Mouse (Mus musculus) hindbrain, embryonic 14.5 days (tissue): ENCODE measurements around the gene Slc13a4. TPM values are rescaled to one million over a fixed set of nuclear protein-coding genes. Genes with fewer than 3 reads are reported as not detected.

Source experiments
- ATAC-seq: fragments of 200-750 bp; cut with Nextera tagmentation; 2 replicates; pipeline ENCODE4 v1.8.0; 2017; ENCODE audit warnings: moderate number of reproducible peaks, mild to moderate bottlenecking, moderate TSS enrichment, moderate library complexity; ENCODE audit not compliant: low FRiP score
- DNase-seq: peaks from one replicate; pipeline ENCODE4 v3.0.0-alpha.2; 2015; ENCODE audit warnings: low spot score
- H3K27ac ChIP-seq: fragments of 300-500 bp; sonication (generic); 2 replicates; pipeline ENCODE4 v1.5.1; 2014; ENCODE audit warnings: mild to moderate bottlenecking, moderate library complexity
- H3K27me3 ChIP-seq: fragments of 300-500 bp; sonication (generic); 2 replicates; pipeline ENCODE4 v1.6.1; 2014; ENCODE audit warnings: mild to moderate bottlenecking, low read length, mixed read lengths; ENCODE audit not compliant: control insufficient read depth, insufficient read depth
- H3K36me3 ChIP-seq: fragments of 300-500 bp; sonication (generic); replicated peaks from 2 replicates; pipeline ENCODE4 v1.6.1; 2014; ENCODE audit not compliant: control insufficient read depth, insufficient read depth
- H3K4me1 ChIP-seq: fragments of 300-500 bp; sonication (generic); replicated peaks from 2 replicates; pipeline ENCODE4 v1.6.1; 2014; ENCODE audit warnings: antibody characterized with exemption, low read length, mixed read lengths; ENCODE audit not compliant: control insufficient read depth, insufficient read depth
- H3K4me2 ChIP-seq: fragments of 300-500 bp; sonication (generic); replicated peaks from 2 replicates; pipeline ENCODE4 v1.6.1; 2014; ENCODE audit warnings: mild to moderate bottlenecking, moderate library complexity
- H3K4me3 ChIP-seq: fragments of 300-500 bp; sonication (generic); replicated peaks from 2 replicates; pipeline ENCODE4 v1.5.1; 2014; ENCODE audit warnings: mild to moderate bottlenecking, low read length
- H3K9ac ChIP-seq: fragments of 300-500 bp; sonication (generic); 2 replicates; pipeline ENCODE4 v1.6.1; 2014
- H3K9me3 ChIP-seq: fragments of 300-500 bp; sonication (generic); 2 replicates; pipeline ENCODE4 v1.6.1; 2016; ENCODE audit warnings: low read length; ENCODE audit not compliant: control insufficient read depth
- WGBS: fragments of 180-500 bp; shearing (Covaris S2); extraction: QIAGEN DNeasy Blood & Tissue Kit; methylation state at CpG from one replicate; pipeline ENCODE4 v1.1.7; 2014; 5-methylcytosine and 5-hydroxymethylcytosine counted together
- polyA plus RNA-seq: library from polyadenylated mRNA; unstranded; fragments of >200 nt; fragmentation: Nextera tagmentation; extraction: Ambion mirVana; gene quantifications from 2 replicates; pipeline ENCODE4 v1.2.1, GENCODE M21; 2014

Gene Slc13a4
- polyA plus RNA-seq, 1 experiment from 2014 or later = 7.5 TPM

GRCm38 (mm10) chr6:35269643-35270042, 38.3 kb downstream of the Slc13a4 start:
- DNase-seq (no peak), ATAC-seq (no peak)
- no peaks in the 10 kb centered on the region for H3K36me3 ChIP-seq
- no peak overlapping the region for H3K4me2 ChIP-seq
- no peak overlapping the region for H3K27ac ChIP-seq
- H3K4me3 ChIP-seq = no peak overlapping the region
- H3K9me3 ChIP-seq = no peaks in the 10 kb centered on the region
- H3K9ac ChIP-seq = no peak overlapping the region
- no peaks in the 10 kb centered on the region for H3K4me1 ChIP-seq
- 81% methylated on average over 13 of the region's 13 CpGs for WGBS
- no peaks in the 10 kb centered on the region for H3K27me3 ChIP-seq

GRCm38 (mm10) chr6:35268711-35269110, 39.2 kb downstream of the Slc13a4 start:
- H3K4me3 ChIP-seq = no peak overlapping the region
- H3K36me3 ChIP-seq = no peaks in the 10 kb centered on the region
- no peak for DNase-seq
- no peak for ATAC-seq
- H3K9ac ChIP-seq = no peak overlapping the region
- no peak overlapping the region for H3K27ac ChIP-seq
- no peaks in the 10 kb centered on the region for H3K9me3 ChIP-seq
- no peaks in the 10 kb centered on the region for H3K4me1 ChIP-seq
- H3K27me3 ChIP-seq = no peaks in the 10 kb centered on the region
- no peak overlapping the region for H3K4me2 ChIP-seq
- 95% methylated on average over 13 of the region's 13 CpGs for WGBS

DNA sequence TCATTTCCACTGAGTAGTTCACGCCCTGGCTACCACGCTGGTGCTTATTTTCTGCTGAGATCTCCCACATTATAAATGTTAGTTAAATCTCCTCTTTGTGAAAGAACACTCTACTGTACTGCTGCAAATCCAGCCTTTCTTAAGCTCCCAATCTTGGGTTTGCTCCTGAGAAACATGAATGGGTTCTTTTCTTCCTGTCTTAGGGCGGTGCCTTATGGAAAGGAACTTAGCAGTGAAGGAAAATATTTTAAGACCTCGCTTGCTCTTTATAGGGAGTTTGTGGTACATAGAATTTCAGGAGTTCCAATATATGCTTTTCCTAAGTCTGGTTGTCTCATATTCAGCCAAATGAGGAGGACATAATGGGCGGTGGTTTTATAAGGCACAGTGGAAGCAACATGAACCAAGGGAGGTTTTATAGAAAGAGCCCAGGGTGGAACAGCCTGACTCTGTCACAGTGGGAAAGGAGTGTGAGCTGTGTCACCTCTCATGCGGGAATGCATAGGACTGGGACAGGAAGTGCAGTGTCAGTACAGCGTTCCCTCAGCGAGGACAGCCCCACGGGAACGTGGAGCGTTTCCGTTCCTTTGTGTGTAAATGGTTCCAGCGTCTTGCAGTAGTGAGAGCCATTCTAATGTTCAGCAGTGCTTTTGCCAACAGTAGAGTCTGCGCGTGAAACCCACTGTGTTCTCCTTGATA, 42.2 kb downstream of the Slc13a4 start:
- Histone ChIP-seq H3K9me3 (no peaks in the 10 kb centered on the region), H3K9ac (no peak overlapping the region), H3K27ac (no peak overlapping the region), H3K4me1 (no peaks in the 10 kb centered on the region), H3K36me3 (peaks cover 19% of the 10 kb centered on the region), H3K4me2 (no peak overlapping the region), H3K27me3 (no peaks in the 10 kb centered on the region), H3K4me3 (no peak overlapping the region)
- no peak for DNase-seq
- ATAC-seq = no peak
- 83% methylated on average over 15 of the region's 15 CpGs for WGBS

- DNase-seq (no peak), ATAC-seq (no peak)
- Histone ChIP-seq H3K9ac (no peak overlapping the region), H3K4me1 (peaks cover 4% of the 10 kb centered on the region; the same call in 1 of the 2 replicates), H3K27ac (no peak overlapping the region), H3K4me3 (no peak overlapping the region), H3K4me2 (no peak overlapping the region), H3K36me3 (peaks cover 19% of the 10 kb centered on the region), H3K9me3 (no peaks in the 10 kb centered on the region), H3K27me3 (no peaks in the 10 kb centered on the region)
- 86% methylated on average over 7 of the region's 7 CpGs for WGBS
Observed at GRCm38 (mm10) chr6:35260531-35260930, 47.4 kb downstream of the Slc13a4 start.

DNA sequence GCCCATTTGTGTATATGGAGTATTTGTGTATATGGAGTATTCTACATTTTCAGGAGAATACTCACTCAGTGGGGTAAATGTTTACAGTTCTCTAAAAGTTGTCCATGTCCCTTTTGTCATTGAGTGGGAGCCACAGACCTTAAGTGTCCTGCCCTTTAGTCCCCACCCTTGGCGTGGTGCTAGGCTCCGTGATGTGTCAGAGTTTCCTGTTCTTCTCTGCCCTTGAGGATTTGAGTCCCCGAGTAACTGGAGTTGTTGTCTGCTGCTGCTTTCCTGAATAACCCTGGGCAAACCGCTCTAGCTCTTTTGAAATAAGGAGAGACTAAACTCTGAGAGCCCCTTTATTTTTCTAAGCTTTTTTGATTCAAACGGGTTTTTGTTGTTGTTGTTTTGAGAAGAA, 48.4 kb downstream of the Slc13a4 start:
- 75% methylated on average over 5 of the region's 5 CpGs for WGBS
- Histone ChIP-seq H3K9ac (no peak overlapping the region), H3K4me2 (no peak overlapping the region), H3K27me3 (no peaks in the 10 kb centered on the region), H3K36me3 (peaks cover 19% of the 10 kb centered on the region), H3K4me1 (peaks cover 6% of the 10 kb centered on the region), H3K27ac (no peak overlapping the region), H3K9me3 (no peaks in the 10 kb centered on the region), H3K4me3 (no peak overlapping the region)
- ATAC-seq (no peak), DNase-seq (no peak)

GRCm38 (mm10) chr6:35258922-35259321, 49.0 kb downstream of the Slc13a4 start:
- no peak for ATAC-seq
- WGBS = 91% methylated on average over 2 of the region's 2 CpGs

GRCm38 (mm10) chr6:35257626-35258190, 50.2 kb downstream of the Slc13a4 start:
- peaks cover 13% of the 10 kb centered on the region for H3K36me3 ChIP-seq
- H3K4me3 ChIP-seq = no peak overlapping the region
- no peak overlapping the region for H3K4me2 ChIP-seq
- WGBS = 77% methylated on average over 13 of the region's 13 CpGs
- peaks cover 20% of the 10 kb centered on the region for H3K4me1 ChIP-seq
- no peaks in the 10 kb centered on the region for H3K9me3 ChIP-seq
- no peak for DNase-seq
- no peak overlapping the region for H3K27ac ChIP-seq
- no peak for ATAC-seq
- H3K27me3 ChIP-seq = no peaks in the 10 kb centered on the region
- no peak overlapping the region for H3K9ac ChIP-seq

More at GRCm38 (mm10) chr6:35258922-35259321, 49.0 kb downstream of the Slc13a4 start:
- H3K27ac ChIP-seq = no peak overlapping the region
- H3K9me3 ChIP-seq = no peaks in the 10 kb centered on the region
- H3K9ac ChIP-seq = no peak overlapping the region
- H3K4me3 ChIP-seq = no peak overlapping the region
- peaks cover 19% of the 10 kb centered on the region for H3K36me3 ChIP-seq
- H3K4me1 ChIP-seq = peaks cover 12% of the 10 kb centered on the region
- H3K27me3 ChIP-seq = no peaks in the 10 kb centered on the region
- no peak for DNase-seq
- no peak overlapping the region for H3K4me2 ChIP-seq

DNA sequence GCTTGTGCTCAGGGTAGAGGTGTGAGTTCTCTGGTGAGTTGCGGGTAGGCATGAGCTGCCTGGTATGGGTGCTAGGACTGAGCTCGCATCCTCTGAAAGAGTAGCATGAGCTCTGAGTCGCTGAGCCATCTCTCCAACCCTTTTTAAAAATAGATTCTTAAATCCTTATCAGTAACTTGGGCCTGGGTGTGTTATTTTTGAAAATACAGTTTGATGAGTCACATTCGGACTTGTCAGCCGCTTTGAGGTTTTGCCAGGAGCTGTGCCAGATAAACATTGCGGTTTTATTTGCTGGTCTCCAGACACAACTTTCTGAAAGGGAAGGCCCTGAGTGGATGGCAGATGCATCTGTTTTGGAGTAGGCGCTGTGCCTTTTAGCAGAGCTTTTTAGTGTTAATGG, 51.2 kb downstream of the Slc13a4 start:
- no peak for DNase-seq
- H3K27me3 ChIP-seq = no peaks in the 10 kb centered on the region
- H3K9ac ChIP-seq = no peak overlapping the region
- 88% methylated on average over 7 of the region's 7 CpGs for WGBS
- H3K27ac ChIP-seq = no peak overlapping the region
- peaks cover 23% of the 10 kb centered on the region for H3K4me1 ChIP-seq
- no peaks in the 10 kb centered on the region for H3K9me3 ChIP-seq
- no peak overlapping the region for H3K4me2 ChIP-seq
- no peak overlapping the region for H3K4me3 ChIP-seq
- H3K36me3 ChIP-seq = peaks cover 7% of the 10 kb centered on the region
- no peak for ATAC-seq

GRCm38 (mm10) chr6:35255017-35255416, 52.9 kb downstream of the Slc13a4 start:
- Histone ChIP-seq H3K9ac (no peak overlapping the region), H3K4me3 (no peak overlapping the region), H3K4me1 (peaks cover 23% of the 10 kb centered on the region), H3K27ac (no peak overlapping the region), H3K27me3 (no peaks in the 10 kb centered on the region), H3K4me2 (peak overlapping the region; percentile 54), H3K36me3 (no peaks in the 10 kb centered on the region), H3K9me3 (no peaks in the 10 kb centered on the region)
- DNase-seq (no peak), ATAC-seq (no peak)
- WGBS = 79% methylated on average over 12 of the region's 12 CpGs
